Mouse (Mus musculus) hindbrain, embryonic 14.5 days (tissue): ENCODE measurements around the gene Samd14. TPM values are rescaled to one million over a fixed set of nuclear protein-coding genes. Genes with fewer than 3 reads are reported as not detected.
A peak's percentile ranks its signal among the peaks of the same experiment; 100 is the strongest.

Experiments used
- ATAC-seq: fragments of 200-750 bp; cut with Nextera tagmentation; 2 replicates; pipeline ENCODE4 v1.8.0; 2017; ENCODE audit warnings: moderate number of reproducible peaks, mild to moderate bottlenecking, moderate TSS enrichment, moderate library complexity; ENCODE audit not compliant: low FRiP score
- DNase-seq: peaks from one replicate; pipeline ENCODE4 v3.0.0-alpha.2; 2015; ENCODE audit warnings: low spot score
- H3K27ac ChIP-seq: fragments of 300-500 bp; sonication (generic); 2 replicates; pipeline ENCODE4 v1.5.1; 2014; ENCODE audit warnings: mild to moderate bottlenecking, moderate library complexity
- H3K27me3 ChIP-seq: fragments of 300-500 bp; sonication (generic); 2 replicates; pipeline ENCODE4 v1.6.1; 2014; ENCODE audit warnings: mild to moderate bottlenecking, low read length, mixed read lengths; ENCODE audit not compliant: control insufficient read depth, insufficient read depth
- H3K36me3 ChIP-seq: fragments of 300-500 bp; sonication (generic); replicated peaks from 2 replicates; pipeline ENCODE4 v1.6.1; 2014; ENCODE audit not compliant: control insufficient read depth, insufficient read depth
- H3K4me1 ChIP-seq: fragments of 300-500 bp; sonication (generic); replicated peaks from 2 replicates; pipeline ENCODE4 v1.6.1; 2014; ENCODE audit warnings: antibody characterized with exemption, low read length, mixed read lengths; ENCODE audit not compliant: control insufficient read depth, insufficient read depth
- H3K4me2 ChIP-seq: fragments of 300-500 bp; sonication (generic); replicated peaks from 2 replicates; pipeline ENCODE4 v1.6.1; 2014; ENCODE audit warnings: mild to moderate bottlenecking, moderate library complexity
- H3K4me3 ChIP-seq: fragments of 300-500 bp; sonication (generic); replicated peaks from 2 replicates; pipeline ENCODE4 v1.5.1; 2014; ENCODE audit warnings: mild to moderate bottlenecking, low read length
- H3K9ac ChIP-seq: fragments of 300-500 bp; sonication (generic); 2 replicates; pipeline ENCODE4 v1.6.1; 2014
- H3K9me3 ChIP-seq: fragments of 300-500 bp; sonication (generic); 2 replicates; pipeline ENCODE4 v1.6.1; 2016; ENCODE audit warnings: low read length; ENCODE audit not compliant: control insufficient read depth
- WGBS: fragments of 180-500 bp; shearing (Covaris S2); extraction: QIAGEN DNeasy Blood & Tissue Kit; methylation state at CpG from one replicate; pipeline ENCODE4 v1.1.7; 2014; 5-methylcytosine and 5-hydroxymethylcytosine counted together
- polyA plus RNA-seq: library from polyadenylated mRNA; unstranded; fragments of >200 nt; fragmentation: Nextera tagmentation; extraction: Ambion mirVana; gene quantifications from 2 replicates; pipeline ENCODE4 v1.2.1, GENCODE M21; 2014

Samd14 gene
- polyA plus RNA-seq, 1 experiment from 2014 or later: 130 TPM

DNA sequence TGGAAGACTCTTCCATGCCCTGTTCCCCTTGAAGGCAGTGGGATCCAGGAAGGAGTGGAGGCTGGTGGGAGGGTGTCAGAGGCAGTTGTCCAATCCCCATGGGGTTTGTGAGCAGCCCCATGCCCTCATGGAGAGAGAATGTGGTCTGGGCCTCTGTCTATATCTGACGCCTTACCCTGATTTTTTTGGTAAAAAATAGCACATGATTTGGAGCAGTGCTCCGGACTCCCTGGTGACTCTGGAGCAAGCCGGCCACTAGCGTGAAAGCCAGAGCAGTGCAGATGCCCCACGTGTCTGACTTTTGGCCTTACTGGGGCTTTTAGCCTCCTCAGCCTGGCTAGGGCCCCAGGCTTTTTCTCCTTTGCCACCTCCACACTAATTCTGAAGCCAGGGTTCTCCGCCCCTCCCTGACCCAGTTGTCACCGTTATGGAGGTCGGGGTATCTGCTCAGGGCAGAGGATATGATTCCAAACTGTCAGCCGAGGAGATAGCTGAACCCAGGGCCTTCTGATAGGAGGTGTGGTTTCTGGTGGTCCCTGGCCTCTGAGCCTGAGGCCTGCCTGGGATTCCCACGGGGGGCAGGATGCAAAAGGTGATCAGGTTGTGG, 15.4 kb upstream of the Samd14 start:
- no peak for ATAC-seq

DNA sequence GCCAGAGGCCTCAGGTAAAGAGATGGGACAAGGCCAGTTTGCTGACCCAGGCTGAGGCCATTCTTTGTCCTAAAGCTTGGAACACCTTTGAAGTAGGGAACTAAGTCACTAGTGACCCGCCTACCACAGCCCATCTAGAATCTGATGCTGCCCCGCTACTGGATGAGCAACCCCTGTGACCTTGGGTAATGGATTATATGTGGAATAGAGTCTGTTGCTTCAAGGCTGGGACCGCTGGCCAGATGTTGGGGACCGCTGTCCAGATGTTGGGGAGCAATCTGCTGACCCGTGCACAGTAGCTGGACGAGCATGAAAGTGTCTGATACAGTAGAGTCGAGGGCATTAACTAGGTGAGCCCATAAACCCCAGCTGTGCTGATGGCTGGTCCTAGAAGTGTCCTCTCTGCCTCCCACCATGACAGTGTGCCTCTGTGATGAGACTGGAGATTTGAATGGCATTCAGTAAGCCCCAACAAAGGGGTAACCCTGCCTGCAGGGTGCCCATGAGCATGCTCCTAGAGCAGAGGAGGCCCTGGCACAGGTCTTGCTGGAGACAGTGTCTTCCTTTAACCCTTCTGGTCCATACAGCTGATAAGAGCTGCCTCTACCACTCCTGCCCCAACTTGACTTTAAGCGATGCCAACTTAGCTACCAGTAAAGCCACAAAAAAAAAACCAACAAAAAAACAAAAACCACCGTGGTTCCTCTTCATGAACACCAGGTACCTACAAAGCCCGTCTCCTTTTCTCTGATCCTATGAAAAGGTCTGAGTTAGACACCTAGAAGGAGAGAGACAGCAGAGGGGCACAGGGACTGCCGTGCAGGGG, 14.5 kb upstream of the Samd14 start:
- no peak overlapping the region for H3K27ac ChIP-seq
- 82% methylated on average over 11 of the region's 11 CpGs for WGBS
- H3K36me3 ChIP-seq: peaks cover 52% of the 10 kb centered on the region
- no peaks in the 10 kb centered on the region for H3K27me3 ChIP-seq
- H3K4me3 ChIP-seq: peak overlapping the region; percentile 95
- H3K9me3 ChIP-seq: no peaks in the 10 kb centered on the region
- peak overlapping the region; percentile 100 for H3K4me2 ChIP-seq
- peaks cover 45% of the 10 kb centered on the region for H3K4me1 ChIP-seq
- ATAC-seq (no peak), DNase-seq (no peak)
- peak overlapping the region; percentile 99 for H3K9ac ChIP-seq

More for the DNA sequence above, 15.4 kb upstream of the Samd14 start:
- no peak overlapping the region for H3K27ac ChIP-seq
- H3K36me3 ChIP-seq: peaks cover 43% of the 10 kb centered on the region
- H3K4me2 ChIP-seq: peak overlapping the region; percentile 100
- H3K9me3 ChIP-seq: no peaks in the 10 kb centered on the region
- no peak for DNase-seq
- H3K4me1 ChIP-seq: peaks cover 51% of the 10 kb centered on the region
- H3K9ac ChIP-seq: peak overlapping the region; percentile 99
- WGBS: 38% methylated on average over 10 of the region's 10 CpGs
- H3K4me3 ChIP-seq: peak overlapping the region; percentile 95
- H3K27me3 ChIP-seq: no peaks in the 10 kb centered on the region

DNA sequence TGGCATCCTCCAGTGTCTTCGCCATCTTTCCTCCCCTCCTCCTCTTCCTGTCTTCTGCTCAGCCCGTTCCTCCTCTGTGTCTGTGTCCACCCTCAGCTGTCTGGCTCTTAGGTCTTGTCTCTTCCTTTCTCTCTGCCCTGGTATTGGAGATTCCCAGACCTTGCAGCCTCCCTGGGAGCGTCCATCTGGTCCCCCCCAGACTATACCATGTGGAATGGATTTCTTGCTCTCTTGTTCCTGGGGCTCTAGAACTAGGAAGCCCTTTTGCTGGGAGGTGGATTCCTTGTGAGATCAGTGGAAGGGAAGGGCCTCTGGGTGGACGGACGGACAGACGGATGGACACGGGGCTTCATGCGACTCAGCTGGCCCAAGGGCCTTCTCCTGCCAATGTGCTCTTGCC, 13.6 kb upstream of the Samd14 start:
- 77% methylated on average over 8 of the region's 8 CpGs for WGBS
- peaks cover 57% of the 10 kb centered on the region for H3K36me3 ChIP-seq
- no peak for ATAC-seq

DNA sequence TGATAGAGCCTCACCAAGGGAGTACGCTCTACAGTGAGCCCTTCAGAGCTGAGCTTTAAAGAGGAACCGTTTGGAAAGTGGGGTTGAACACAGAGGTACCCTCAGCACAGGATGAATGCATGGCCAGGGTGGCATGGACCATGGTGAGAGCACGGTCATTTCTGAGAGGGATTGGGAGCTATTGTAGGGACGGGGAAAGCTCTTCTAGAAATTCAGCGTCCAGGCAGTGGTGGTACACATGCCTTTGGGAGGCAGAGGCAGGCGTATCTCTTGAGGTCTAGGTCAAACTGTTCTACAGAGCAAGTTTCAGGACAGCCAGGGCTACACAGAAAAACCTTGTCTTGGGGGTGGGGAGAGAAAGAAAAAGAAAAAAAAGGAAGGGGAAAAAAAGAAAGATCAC, 12.7 kb upstream of the Samd14 start:
- Histone ChIP-seq H3K27ac (no peak overlapping the region), H3K36me3 (peaks cover 64% of the 10 kb centered on the region), H3K4me3 (no peak overlapping the region), H3K27me3 (no peaks in the 10 kb centered on the region), H3K4me1 (peaks cover 44% of the 10 kb centered on the region), H3K9ac (no peak overlapping the region), H3K9me3 (no peaks in the 10 kb centered on the region), H3K4me2 (no peak overlapping the region)
- WGBS: 93% methylated on average over 6 of the region's 6 CpGs
- ATAC-seq (no peak), DNase-seq (no peak)

More for the DNA sequence above, 13.6 kb upstream of the Samd14 start:
- Histone ChIP-seq H3K4me3 (peak overlapping the region; percentile 95; the same call in 1 of the 2 replicates), H3K4me1 (peaks cover 43% of the 10 kb centered on the region), H3K9ac (peak overlapping the region; percentile 99; the same call in 1 of the 2 replicates), H3K27me3 (no peaks in the 10 kb centered on the region), H3K9me3 (no peaks in the 10 kb centered on the region), H3K4me2 (peak overlapping the region; percentile 100), H3K27ac (no peak overlapping the region)
- DNase-seq: no peak

DNA sequence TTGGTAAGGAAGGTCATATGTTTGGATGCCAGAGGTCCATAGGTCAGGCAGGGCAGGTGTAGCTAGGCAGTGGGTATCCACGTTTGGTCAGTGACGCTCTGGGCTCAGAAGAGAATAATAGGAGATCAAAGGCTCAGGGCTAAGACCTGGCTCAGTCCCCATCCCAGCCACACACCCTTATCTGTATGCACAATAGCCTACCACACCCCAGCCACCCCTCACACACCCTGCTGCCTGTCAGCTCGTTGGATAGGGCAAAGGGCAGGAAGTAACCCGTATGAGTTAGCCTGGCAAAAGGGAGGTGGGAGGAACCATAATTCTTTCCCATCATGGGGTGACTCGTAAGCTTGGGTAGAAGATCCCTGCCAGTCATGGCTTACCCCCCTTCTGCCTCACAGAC, 12.1 kb upstream of the Samd14 start:
- Histone ChIP-seq H3K27ac (no peak overlapping the region), H3K4me3 (no peak overlapping the region), H3K27me3 (no peaks in the 10 kb centered on the region), H3K36me3 (peaks cover 70% of the 10 kb centered on the region), H3K4me2 (no peak overlapping the region), H3K4me1 (peaks cover 44% of the 10 kb centered on the region), H3K9ac (no peak overlapping the region), H3K9me3 (no peaks in the 10 kb centered on the region)
- DNase-seq: no peak
- 67% methylated on average over 5 of the region's 5 CpGs for WGBS
- no peak for ATAC-seq

DNA sequence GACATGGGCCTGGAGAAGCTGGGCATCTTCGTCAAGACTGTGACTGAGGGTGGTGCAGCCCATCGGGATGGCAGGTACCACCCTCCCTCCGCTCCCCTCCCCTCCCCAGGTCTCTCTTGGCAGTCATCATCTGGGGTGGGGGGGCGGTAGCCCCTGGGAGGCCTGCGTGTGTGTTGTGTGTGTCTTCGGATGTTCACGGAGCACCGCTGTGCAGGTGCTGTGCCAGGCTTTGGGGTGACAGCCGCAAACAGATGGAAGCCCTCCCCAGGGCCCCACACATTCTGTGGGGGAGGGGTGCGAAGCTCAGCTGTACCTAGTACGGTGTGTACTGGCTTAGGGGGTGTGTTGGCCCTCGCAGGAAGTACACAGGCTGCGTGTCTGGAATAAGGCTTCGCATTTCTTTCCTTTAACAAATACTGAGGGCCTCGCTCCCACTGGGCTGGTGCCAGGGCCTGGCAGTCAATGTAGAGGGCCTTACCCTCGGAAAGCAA, 11.6 kb upstream of the Samd14 start:
- ATAC-seq (0 out of 2 replicates have a peak, but pooled peaks have one; percentile 8), DNase-seq (no peak)
- Histone ChIP-seq H3K36me3 (peaks cover 75% of the 10 kb centered on the region), H3K27ac (no peak overlapping the region), H3K27me3 (no peaks in the 10 kb centered on the region), H3K4me2 (no peak overlapping the region; the same call in 1 of the 2 replicates), H3K4me1 (peaks cover 39% of the 10 kb centered on the region), H3K4me3 (no peak overlapping the region), H3K9ac (peak overlapping the region; percentile 13; the same call in 1 of the 2 replicates), H3K9me3 (no peaks in the 10 kb centered on the region)
- 67% methylated on average over 16 of the region's 16 CpGs for WGBS

DNA sequence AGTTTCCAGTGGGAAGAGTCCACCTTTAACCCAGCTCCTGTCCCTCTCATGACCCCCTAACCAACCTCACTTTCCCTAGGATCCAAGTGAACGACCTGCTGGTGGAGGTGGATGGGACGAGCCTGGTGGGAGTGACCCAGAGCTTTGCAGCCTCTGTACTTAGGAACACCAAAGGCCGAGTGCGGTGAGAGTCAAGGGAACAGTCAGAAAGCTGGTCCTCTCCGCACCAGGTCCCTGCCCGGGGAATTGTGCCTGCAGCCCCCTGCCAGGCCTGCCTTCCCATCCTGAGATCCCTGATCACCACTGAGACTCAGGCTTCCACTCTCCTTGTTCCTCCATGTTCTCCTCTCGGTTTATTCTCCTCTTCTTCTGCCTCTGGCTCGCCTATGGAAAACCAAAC, 9.6 kb upstream of the Samd14 start:
- no peak for ATAC-seq
- DNase-seq: no peak
- Histone ChIP-seq H3K27me3 (no peaks in the 10 kb centered on the region), H3K9me3 (no peaks in the 10 kb centered on the region), H3K9ac (no peak overlapping the region), H3K4me3 (no peak overlapping the region), H3K27ac (no peak overlapping the region), H3K36me3 (peaks cover 94% of the 10 kb centered on the region), H3K4me1 (peaks cover 18% of the 10 kb centered on the region), H3K4me2 (no peak overlapping the region)
- WGBS: 81% methylated on average over 8 of the region's 8 CpGs

DNA sequence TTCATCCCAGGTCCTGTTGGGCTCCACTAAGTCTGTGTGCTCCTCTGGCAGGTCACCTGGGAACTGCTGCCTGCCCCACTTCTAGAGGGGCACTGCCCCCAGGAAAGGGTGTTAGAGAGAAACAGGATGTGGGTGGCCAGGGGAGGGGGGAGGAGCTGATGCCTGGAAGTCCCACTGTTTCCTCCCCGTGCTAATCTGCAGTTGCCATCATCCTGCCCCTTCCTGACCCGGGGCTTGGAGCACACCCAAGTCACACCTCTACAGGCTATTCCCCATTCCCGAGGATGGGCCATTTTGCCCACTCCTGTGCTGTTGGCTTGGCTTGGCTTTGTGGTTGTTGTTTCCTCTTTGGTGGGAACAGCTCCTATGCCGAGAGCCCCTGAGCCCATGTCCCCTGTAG, 9.1 kb upstream of the Samd14 start:
- DNase-seq (no peak), ATAC-seq (no peak)
- Histone ChIP-seq H3K27ac (peak overlapping the region; percentile 62; the same call in 1 of the 2 replicates), H3K4me1 (peaks cover 14% of the 10 kb centered on the region), H3K27me3 (no peaks in the 10 kb centered on the region), H3K9me3 (no peaks in the 10 kb centered on the region), H3K4me2 (no peak overlapping the region), H3K4me3 (no peak overlapping the region), H3K9ac (no peak overlapping the region), H3K36me3 (peaks cover 94% of the 10 kb centered on the region)
- 44% methylated on average over 4 of the region's 4 CpGs for WGBS

DNA sequence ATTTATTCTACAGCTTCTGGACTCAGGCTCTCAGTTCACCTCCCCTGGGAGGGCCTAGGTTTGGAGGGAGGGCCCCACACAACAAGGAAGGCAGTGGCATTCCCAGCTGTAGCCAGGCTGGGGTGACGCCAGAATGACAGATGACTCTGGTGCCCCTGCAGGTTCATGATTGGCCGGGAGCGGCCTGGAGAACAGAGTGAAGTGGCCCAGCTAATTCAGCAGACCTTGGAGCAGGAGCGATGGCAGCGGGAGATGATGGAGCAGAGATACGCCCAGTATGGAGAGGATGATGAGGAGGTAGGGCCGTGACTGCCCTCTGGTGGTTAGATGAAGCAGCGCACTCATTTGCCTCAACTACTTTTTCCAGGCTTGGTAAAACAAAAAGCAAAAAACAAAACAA, 8.6 kb upstream of the Samd14 start:
- Histone ChIP-seq H3K9me3 (no peaks in the 10 kb centered on the region), H3K4me2 (no peak overlapping the region; the same call in 1 of the 2 replicates), H3K4me1 (peaks cover 9% of the 10 kb centered on the region), H3K27ac (peak overlapping the region; percentile 62; the same call in 1 of the 2 replicates), H3K9ac (no peak overlapping the region), H3K27me3 (no peaks in the 10 kb centered on the region), H3K36me3 (peaks cover 93% of the 10 kb centered on the region), H3K4me3 (no peak overlapping the region)
- WGBS: 2% methylated on average over 8 of the region's 8 CpGs
- peak; percentile 76 for DNase-seq
- ATAC-seq: peak; percentile 51
